Mouse (Mus musculus): ENCODE data around the gene Kdm2b. TPM values are rescaled to one million over a fixed set of nuclear protein-coding genes. Genes with fewer than 3 reads are reported as not detected.

Gene Kdm2b
- total RNA-seq, 2 experiments from 2014 or later, result 26.0 to 31.7 TPM

DNA sequence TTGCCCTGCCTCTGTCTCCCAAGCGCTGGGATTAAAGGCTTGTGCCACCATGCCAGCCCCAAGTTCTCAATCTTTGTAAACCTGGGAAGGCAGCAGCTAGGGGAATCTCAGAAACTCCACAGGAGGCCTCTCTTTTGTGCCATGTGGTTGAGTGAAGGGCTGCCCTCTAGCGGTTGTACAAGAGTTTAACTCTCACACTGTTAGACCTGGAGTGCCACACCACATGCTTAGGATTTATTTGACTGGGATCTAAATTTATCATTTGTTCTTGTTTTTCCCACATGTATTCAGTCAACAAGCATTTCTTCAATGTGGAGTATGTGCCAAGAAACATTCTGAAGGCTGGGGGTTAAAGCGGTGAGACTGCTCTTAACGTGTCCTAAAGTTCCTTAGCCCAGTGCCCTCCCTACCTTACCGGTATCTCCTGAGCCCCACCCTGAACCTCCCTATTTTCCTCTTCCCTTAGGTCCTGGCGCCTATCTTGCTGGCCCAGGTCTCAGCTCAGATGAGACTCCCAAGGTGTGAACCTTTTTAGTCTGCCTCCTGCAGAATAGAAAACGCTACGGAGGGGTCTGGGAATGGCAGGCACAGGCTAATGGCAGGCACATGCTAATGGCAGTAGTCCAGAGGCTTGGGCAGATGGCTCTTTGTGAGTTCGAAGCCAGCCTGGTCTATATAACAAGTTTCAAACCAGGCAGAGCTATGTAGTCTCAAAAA lies 24.1 kb upstream of the Kdm2b start:
- DNase-seq (ENCODE audit: low spot score in 2 of 2), result peak in 1 of 2 experiments; percentile 68

DNA sequence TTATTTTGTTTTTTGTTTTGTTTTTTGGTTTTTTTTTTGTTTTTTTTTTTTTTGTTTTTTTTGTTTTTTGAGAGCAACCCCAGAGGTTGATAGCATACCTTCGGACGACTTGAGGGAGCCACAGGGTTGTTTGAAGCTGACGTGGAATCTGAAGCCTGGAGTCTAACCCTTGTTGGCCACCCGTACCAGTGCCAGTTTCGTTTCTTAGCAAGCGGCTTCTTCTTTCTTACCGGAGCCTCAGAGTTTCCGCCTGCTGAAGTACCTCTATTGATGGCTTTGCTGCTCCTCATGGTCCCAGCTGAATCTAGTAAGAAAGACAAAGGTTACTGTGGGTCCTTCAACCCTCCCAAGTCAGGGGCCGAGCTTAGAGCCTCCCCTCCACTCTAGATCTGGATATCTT lies 22.1 kb upstream of the Kdm2b start:
- no peak for DNase-seq (ENCODE audit: low spot score in 2 of 2)

DNA sequence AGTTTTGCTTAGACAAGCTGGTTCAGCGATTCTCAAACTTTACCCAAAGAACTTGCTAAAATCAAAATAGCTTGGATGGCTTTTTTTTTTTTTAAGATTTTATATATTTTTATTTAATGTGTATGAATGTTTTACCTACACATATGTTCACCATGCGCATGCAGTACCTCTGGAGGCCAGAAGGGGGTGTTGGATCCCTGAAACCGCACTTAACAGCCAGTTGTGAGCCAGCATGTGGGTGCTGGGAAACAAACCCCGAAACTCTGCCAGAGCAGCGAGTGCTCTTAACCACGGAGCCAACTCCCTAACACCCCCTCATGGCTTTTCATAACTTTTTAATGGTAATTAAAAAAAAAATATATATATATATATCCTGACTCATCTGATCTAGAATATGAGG lies 21.2 kb upstream of the Kdm2b start:
- no peak for DNase-seq (ENCODE audit: low spot score in 2 of 2)

DNA sequence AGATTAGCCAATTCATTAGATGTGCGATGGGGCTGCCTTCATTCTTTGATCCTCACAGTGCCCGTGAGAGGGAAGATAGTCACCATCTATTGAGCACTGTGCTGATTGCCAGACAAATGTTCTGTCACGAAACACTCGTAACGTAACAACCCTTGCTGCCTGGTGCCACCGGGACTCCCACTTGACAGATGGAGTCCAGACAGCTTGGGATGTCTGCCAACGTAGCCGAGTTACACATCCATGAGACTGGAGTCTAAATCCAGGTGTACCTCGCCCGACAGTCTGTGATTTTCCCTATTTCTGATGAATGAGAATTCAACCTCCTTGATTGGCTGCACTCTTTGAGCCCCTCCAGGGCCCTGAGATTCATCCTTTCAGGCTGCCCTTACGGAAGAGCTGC lies 20.2 kb upstream of the Kdm2b start:
- DNase-seq (ENCODE audit: low spot score in 2 of 2), result no peak

DNA sequence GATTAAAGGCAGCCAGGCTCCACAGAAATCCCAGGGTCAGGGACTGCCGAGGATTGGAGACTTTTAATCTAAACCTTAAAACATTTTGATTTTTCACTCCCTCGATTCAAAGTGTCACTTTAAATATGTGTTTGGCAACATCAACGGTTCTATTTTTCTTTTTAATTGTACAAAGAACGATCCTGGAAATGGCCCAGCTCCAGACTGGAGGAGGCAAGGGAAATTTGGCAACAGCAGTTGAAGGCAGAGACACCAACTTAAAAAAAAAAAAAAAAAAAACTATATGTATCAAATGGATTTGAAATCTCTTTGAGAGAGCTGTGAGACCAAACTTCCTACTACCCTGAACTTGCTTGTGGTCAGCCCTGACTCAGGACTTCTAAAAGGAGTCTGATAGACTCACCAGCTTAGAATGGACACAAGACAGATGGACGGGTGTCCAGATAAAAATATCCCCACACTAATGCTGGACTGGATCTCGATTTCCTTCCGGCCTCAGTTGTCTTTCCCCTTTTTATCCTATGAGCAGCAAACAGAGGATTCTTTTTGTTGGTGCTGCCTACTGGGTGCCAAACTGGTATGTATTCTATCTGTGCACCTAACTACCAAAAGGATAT lies 19.4 kb upstream of the Kdm2b start:
- DNase-seq (ENCODE audit: low spot score in 2 of 2), result no peak

DNA sequence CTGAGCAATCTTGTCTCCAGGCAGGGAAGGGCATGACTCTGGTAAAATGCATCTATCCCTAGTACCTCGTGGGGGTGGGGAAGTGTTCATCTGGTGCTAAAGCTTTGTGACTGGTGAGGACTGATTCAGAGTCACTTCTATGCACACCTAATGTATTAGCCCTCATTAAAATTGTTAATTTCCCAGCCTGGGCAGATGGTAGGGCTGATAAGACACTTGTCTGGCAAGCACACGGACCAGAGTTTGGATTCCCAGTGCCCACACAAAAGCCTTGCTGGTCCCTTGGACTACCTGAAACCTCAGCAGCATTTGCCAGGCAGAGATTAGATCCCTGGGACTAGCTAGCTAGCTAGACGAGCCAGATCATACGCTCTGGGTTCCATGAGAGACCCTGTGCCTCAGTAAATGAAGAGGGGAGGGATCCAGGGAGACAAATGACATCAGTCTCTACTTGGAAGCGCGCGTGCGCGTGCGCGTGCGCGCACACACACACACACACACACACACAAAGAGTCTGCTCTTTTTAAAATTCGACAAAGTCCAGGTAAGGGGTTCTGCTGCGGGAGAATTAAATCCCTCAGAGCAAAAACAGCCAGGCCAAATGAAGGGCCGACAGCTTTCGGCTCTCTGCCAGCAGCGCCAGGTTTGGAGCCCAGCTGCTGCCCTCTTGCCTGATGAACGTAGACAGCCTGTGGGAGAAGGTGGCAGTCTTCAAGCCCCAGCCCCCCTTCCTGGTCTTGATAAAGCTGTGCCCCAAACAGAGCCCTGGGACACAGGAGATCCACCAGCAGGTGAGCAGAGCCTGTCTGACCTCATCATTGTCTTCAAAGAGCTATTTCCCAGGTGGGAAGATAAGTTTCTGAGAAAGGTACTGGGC lies 16.3 kb upstream of the Kdm2b start:
- DNase-seq (ENCODE audit: low spot score in 2 of 2), result no peak

DNA sequence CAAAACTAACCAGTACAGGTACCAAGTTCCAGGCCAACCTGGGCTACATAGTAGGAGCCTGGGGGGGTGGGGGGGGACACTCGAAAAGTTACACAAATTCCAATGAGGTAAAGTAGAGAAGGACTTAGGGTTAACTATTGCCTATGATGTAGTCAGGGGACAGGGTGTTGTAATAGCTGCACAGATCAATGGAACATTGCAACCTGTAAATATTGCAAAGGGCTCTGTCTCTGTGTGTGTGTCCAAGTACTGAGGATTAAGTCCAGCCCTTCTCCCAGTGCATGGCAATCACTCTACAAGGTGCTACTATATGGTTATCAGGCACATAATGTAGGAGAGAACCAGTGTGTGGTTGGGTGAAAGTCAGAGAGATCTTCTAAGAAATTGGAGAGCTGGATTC lies 11.3 kb upstream of the Kdm2b start:
- no peak for DNase-seq (ENCODE audit: low spot score in 2 of 2)

DNA sequence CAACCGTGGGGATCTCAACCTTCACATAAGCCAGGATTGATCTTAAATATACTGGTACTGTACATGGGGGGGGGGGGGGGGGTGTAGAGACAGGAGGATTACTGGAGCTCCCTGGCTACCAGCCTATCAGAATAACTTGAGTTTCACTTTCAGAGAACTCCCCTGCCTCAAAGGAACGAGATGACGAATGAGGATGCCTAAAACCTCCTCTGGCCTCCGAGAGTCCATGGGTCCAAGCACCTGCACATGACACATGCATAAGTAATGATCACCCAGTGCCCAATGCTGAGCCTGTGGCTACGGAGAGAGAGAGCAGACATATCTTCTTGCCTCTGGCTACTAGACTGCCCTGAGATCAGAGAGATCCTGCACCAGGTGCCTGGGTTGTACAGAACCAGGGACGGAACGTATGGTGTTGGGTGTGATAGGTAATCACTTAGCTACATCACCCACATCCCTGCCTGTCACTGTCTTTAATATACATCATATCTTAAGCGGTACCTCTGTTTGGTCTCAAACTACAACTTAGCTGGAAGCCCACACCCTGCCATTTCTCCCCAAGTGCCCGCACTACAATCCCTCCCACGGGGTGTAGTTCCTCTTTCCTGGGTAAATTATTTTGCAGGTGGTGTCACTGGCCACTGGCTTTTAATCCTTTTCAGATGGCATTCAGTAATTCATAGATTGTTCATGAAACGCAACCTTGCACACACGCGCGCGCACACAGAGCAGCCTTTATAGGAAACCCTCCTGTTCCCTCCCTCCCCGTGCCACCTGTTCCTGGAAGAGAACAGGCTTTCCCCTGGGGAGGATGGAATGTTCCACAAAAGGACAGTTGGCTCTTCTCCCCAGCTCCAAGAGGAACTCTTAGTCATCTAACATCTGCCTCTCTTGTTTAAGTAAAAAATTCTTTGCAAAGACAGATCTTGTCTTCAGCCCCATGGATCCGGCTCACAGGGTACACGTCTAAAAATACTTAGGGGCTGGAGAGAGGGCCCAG lies 7.9 kb upstream of the Kdm2b start:
- DNase-seq (ENCODE audit: low spot score in 2 of 2), result no peak

DNA sequence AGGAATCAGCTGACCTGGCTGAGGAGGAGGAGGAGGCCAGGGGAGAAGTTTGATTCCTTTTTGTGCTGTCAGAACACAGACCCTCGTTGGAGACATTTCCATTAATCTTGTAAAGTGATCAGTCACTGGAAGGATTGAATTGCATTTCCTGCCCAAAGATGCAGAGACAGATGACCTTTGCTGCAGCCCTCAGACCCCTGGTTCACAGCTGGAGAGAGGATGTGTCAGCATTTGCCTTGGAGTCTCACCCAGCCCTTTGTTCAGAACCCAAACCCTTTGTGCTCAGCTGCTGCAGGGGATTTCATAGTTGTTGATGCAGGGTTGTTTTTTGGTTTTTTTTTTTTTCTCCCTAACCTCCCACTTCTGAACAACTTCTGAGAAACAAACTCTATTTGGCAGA lies 5.3 kb upstream of the Kdm2b start:
- no peak for DNase-seq (ENCODE audit: low spot score in 2 of 2)

DNA sequence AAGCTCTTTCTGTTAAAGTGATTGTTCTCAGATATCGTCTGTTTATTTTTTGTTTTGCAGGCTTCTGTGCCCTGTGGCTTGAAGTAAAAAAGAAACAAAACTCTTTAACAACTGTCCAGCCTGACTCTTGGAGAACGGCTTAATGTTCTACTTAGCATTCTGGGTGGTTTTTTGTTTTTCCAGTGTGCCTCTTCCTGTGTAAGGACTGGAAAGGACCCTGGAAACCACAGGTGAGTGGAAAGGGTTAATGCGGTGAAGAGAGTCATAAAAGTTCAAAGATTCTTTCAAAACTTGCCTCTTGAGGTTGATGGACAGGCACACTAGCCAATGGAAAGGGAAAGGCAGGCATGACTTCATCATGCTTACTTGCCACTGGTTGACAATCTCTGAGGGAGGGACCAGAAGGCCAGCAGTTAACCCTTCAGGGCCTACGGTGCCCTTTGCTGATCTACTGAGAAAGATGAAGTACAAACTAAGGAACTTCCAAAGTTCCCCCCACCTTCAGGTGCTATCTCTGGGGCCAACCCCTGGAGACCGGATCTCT lies 4.8 kb upstream of the Kdm2b start:
- DNase-seq (ENCODE audit: low spot score in 2 of 2), result peak; percentile 74 to 94

DNA sequence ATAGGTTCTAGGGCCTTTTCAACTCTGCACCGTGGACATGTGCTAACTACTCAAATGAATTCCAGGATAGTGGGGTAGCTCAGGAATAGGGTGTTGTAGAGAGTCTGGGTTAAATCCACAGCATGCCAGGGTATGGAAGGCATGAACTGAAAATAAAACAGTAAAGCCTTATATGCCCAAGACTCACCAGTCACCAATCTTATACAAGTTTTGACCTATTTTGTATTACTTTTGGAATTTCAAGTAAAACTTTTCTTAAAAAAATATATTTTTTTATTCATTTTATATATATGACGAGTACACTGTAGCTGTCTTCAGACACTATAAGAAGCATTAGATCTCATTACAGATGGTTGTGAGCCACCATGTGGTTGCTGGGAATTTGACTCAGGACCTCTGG lies 4.2 kb upstream of the Kdm2b start:
- no peak for DNase-seq (ENCODE audit: low spot score in 2 of 2)

DNA sequence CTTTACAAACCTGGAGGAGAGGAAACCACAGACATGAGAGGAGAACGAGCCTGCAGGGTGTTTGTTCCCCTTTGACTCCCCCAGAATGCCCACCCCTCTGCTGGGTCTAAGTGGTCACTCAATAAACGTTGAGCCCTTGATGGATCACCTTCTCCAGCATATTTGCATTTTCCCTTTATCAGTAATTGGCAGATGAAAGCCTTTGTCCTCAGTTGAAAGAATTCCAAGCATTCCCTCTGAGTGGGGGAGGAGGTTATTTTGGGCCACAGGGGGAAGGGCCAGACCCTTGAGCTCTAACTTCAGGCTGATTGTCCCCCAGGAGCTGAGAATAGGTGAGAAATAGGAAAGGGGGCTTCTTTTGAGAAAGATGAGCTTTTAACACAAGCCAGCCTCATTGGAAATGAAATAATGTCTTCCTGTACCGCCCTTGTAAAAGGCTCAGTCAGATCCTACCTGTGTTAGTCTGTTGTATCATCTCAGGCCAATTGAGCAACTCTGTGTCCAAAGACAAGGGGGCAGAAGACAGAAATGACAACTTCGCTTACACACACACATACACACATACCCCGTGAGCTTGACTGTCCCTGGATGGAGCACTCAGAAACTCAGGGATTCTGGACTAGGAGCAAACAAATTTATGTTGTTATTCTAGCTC lies 1.9 kb upstream of the Kdm2b start:
- DNase-seq (ENCODE audit: low spot score in 2 of 2), result no peak

DNA sequence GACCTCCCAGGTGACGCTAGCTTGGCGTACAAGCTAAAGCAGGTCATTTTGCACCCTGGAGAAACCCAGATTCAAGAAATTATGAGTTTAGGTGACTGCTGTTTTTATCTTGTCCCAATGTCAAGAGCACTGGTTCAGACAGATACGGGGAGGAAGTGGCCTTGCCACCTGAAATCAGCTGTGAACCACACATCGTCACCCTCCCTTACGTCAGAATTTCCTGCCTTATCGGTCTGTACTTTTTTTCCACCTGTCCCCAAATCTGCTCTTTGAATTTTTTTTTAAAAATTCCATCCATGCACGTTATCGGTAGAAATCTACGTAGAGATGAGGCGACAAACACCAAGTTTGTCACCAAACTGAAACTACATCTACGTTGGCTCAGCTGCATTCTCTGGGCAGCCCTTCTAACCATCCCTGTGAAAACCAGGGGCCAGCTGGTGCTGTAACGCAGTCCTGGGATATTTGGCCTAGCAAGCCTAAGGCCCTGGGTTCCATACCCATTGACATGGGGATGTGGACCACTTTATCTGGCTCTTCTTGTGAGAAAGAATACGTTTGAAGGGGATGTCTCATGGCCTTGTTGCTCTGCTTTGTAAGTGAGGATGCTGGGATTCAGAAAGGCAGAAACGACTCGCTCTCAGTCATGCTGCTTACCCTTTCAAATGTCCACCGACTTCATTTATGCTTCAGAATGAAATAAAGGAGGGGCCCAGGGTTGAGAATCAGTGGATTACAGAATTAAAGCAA lies 963 bp upstream of the Kdm2b start:
- DNase-seq (ENCODE audit: low spot score in 2 of 2), result no peak

DNA sequence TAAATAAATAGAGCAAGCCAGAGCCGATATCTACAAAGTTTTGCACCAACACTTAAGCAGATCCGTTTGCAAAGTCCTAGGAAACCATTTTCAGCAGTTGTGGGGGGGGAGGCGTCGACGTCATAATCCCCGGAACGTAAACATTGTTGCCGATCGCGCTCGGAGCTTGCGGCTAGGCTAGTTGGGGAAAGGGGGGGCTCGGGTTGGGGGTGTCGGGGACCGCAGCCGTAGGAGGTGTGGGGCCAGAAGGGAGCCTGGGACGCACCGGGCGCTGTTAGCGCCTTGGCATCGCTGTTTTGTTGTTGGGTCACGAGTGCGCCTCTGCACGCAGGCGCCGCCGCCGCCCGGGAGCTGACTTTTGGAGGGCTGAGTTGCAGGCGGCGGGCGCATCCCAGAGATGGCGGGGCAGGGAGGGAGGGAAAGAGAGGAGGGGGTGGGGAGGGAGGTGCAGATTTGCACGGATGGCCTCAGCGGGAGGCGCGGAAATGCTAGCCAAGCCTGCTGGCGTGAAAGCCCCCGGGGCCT lies 560 bp downstream of the Kdm2b start:
- peak; percentile 63 to 79 for DNase-seq (ENCODE audit: low spot score in 2 of 2)

DNA sequence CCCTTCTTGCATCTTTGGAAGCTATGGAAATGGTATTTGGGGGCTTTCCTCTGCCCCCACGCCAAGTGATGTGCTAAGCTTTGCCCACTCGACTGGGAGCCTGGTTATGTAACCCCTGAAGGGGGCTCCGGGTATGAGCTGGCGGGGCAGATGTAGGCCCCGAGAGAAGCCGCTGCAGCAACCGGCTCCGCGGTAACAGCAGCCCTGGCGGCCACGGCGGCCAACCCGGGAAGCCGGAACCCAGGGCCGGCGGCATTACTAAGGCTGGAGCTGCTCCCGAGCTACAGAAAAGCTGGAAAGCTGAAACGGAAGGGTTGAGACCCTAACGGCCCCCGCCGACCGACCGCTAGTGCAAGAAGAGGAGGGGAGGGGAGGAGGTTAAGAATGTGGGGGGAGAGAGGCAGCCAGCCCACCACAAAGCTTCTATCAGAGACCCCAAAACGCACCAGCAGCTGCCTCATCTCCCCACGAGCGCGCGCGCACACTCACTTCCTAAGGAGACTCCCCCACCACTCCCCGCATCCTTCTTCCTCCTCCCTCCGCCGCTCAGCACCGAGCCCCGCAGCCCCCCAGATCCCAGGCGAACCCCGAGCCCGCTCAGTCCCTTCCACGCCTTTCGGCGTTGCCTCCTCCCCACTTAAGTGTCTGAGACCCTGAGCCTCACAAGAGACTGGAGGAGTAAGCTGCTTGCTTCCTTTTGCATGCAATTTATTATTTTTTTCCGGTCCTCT lies 1.4 kb downstream of the Kdm2b start:
- DNase-seq (ENCODE audit: low spot score in 2 of 2), result peak; percentile 44 to 55

DNA sequence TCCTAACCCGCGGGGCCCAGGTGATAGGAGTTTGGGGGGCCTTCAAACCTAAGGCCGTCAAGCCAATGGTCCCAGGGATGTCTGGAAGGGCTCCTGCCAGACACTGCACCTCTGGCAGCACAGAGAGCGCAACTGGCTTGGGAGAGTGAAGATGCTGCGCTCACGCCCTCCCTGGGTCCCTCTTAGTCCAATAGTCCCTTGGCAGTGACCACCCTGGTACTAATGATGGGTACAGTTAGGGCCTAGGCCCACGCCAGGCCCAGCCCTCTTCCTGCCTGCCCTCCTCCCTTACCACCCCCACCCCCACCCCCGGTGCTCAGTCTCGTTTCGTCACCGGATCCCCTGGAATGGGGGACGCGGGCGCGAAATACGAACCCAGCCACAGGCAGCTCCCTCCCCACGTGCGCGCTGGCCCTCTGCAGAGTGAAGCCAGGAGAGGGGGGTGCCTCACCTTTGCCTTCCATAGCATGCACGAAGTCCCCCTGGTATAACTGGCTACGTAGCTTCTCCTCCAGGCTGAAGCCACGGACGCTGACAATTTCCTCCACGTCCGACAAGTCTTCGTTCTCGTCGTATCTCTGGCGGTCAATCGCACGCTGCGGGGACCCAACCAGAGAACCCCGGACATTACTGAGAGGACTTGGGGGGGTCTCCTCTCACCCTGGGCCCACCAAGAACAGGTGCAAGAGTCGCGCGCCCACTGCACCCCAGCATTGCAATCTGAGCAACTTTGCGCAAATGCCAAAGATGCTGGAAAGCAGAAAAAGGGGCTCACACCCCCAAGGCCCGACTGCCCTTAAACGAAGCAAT lies 2.2 kb downstream of the Kdm2b start:
- DNase-seq (ENCODE audit: low spot score in 2 of 2), result peak in 1 of 2 experiments; percentile 33

DNA sequence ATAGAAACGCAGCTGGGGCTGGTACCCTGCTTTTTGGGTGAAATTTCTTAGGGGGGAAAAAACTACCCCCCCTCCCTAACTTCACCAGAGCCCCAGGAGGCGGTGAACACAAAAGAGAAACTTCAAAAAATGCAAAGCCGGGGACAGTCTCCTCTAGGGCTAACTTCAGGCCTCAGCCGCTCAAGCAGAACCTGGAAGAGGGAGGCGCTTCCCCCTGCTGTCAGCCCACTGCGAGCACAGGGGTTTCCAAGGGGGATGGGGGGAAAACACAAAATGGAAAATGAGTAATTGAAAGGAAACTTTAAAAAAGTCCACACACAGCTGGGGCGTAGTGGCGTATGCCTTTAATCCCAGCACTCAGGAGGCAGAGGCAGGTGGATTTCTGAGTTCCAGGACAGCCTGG lies 3.5 kb downstream of the Kdm2b start:
- no peak for DNase-seq (ENCODE audit: low spot score in 2 of 2)

DNA sequence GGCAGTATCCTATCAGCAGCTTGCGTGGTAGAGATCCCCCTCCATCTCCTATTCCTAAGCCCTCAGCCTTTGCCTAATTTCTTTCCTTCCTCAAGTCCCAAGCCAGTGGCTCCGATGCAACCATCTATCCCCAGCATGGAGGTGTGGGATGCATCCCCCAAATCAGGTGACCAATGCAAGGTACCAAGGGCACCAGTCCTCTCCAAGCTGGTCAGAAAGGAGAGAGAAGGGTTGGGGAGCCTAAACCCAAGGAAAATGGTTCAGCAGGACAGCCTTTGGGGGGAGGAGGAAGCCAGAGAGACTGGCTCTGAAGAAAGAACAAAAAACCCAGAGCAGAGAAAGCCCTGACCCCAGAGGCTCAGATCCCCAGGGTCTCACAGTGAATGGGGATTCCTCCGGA lies 4.3 kb downstream of the Kdm2b start:
- no peak for DNase-seq (ENCODE audit: low spot score in 2 of 2)
